Mouse (Mus musculus): Measurements from ENCODE around the gene Gse1.

GRCm38 (mm10) chr8:120534080-120534479 lies 305.8 kb downstream of the Gse1 start:
- no peak for TF ChIP-seq TAL1 (IDR thresholded peaks at IDR 0.05; ENCODE audit: low read length)
- no peak for TF ChIP-seq GATA1 (IDR thresholded peaks at IDR 0.05; ENCODE audit: low read length)
